In genomic region chr14:59093601-59094000, GRCm38 (mm10) we compare ENCODE assay signal across 21 mouse cellular contexts. TPM values are rescaled to one million over a fixed set of nuclear protein-coding genes. Genes with fewer than 3 reads are reported as not detected.
"Had no signal": no experiment of that assay in that cellular context is flagged by ENCODE, and none has a peak within 500 bp of the region (broad histone marks: within the 10 kb centered on the region; RNA-seq: fewer than 3 reads in every experiment).

No protein-coding gene starts in this region.

- H3K4me2 ChIP-seq: intestine, embryonic 15.5 days; limb, embryonic 12.5 days; limb, embryonic 15.5 days; liver, embryonic 13.5 days; midbrain, embryonic 11.5 days; midbrain, embryonic 15.5 days; neural tube, embryonic 12.5 days; neural tube, embryonic 15.5 days; stomach, embryonic 15.5 days had no signal

- DNase-seq: left cerebral cortex, postnatal 4 days; liver, embryonic 13.5 days; lung, adult 2 months; lung, postnatal 14 days; lung, postnatal 4 days; right cerebral cortex, adult 18-20 months; right cerebral cortex, postnatal 14 days; right cerebral cortex, postnatal 4 days; thymus, postnatal 25 days had no signal

- H3K27me3 ChIP-seq: intestine, embryonic 15.5 days; limb, embryonic 12.5 days; limb, embryonic 15.5 days; liver, embryonic 13.5 days; midbrain, embryonic 15.5 days; neural tube, embryonic 12.5 days; neural tube, embryonic 15.5 days; stomach, embryonic 15.5 days had no signal

- H3K9me3 ChIP-seq: intestine, embryonic 15.5 days; limb, embryonic 12.5 days; limb, embryonic 15.5 days; liver, embryonic 13.5 days; midbrain, embryonic 15.5 days; neural tube, embryonic 12.5 days; neural tube, embryonic 15.5 days; stomach, embryonic 15.5 days had no signal

- H3K9ac ChIP-seq: intestine, embryonic 15.5 days; limb, embryonic 12.5 days; limb, embryonic 15.5 days; liver, embryonic 13.5 days; midbrain, embryonic 15.5 days; neural tube, embryonic 12.5 days; neural tube, embryonic 15.5 days; stomach, embryonic 15.5 days had no signal

- ATAC-seq: intestine, embryonic 15.5 days; midbrain, embryonic 15.5 days had no signal

- H3K36me3 ChIP-seq: intestine, embryonic 15.5 days; limb, embryonic 12.5 days; limb, embryonic 15.5 days; liver, embryonic 13.5 days; midbrain, embryonic 15.5 days; neural tube, embryonic 12.5 days; neural tube, embryonic 15.5 days; stomach, embryonic 15.5 days had no signal

- H3K4me1 ChIP-seq: intestine, embryonic 15.5 days; limb, embryonic 12.5 days; limb, embryonic 15.5 days; liver, embryonic 13.5 days; midbrain, embryonic 15.5 days; neural tube, embryonic 12.5 days; neural tube, embryonic 15.5 days; stomach, embryonic 15.5 days had no signal

- H3K4me3 ChIP-seq: intestine, embryonic 15.5 days; limb, embryonic 12.5 days; limb, embryonic 15.5 days; liver, embryonic 13.5 days; midbrain, embryonic 15.5 days; neural tube, embryonic 12.5 days; neural tube, embryonic 15.5 days; stomach, embryonic 15.5 days had no signal

- H3K27ac ChIP-seq: intestine, embryonic 15.5 days; kidney, postnatal 0 days; limb, embryonic 12.5 days; limb, embryonic 15.5 days; liver, embryonic 13.5 days; midbrain, embryonic 15.5 days; neural tube, embryonic 12.5 days; neural tube, embryonic 15.5 days; stomach, embryonic 15.5 days had no signal

RNA-seq across cellular contexts. Expression of gene 1700129C05Rik, which starts 49.1 kb away (rescaled TPM):
- polyA plus RNA-seq: intestine, embryonic 15.5 days; kidney, postnatal 0 days; limb, embryonic 12.5 days; limb, embryonic 15.5 days; liver, embryonic 13.5 days; liver, embryonic 16.5 days; lung, adult 2 months; lung, embryonic 16.5 days; midbrain, embryonic 11.5 days; midbrain, embryonic 15.5 days; neural tube, embryonic 12.5 days; neural tube, embryonic 15.5 days; stomach, embryonic 15.5 days; thymus, postnatal 0 days had no signal
